Mouse (Mus musculus): Measurements from ENCODE around the gene Mki67.
A peak's percentile ranks its signal among the peaks of the same experiment; 100 is the strongest.
"Not testable (repeated sequence)": the region's sequence is repeated elsewhere in the genome, so short reads cannot be mapped to it uniquely, and the experiment has no call there.

Mki67 gene

GRCm38 (mm10) chr7:135716445-135716877 lies 300 bp upstream of the Mki67 start:
- peak; percentile 83 for DNase-seq

- DNase-seq = no peak
These were observed 995 bp downstream of the Mki67 start for GRCm38 (mm10) chr7:135715166-135715565.

GRCm38 (mm10) chr7:135713326-135713725 lies 2.8 kb downstream of the Mki67 start:
- no peak for DNase-seq

- DNase-seq = no peak
These were observed 3.6 kb downstream of the Mki67 start for GRCm38 (mm10) chr7:135712534-135712933.

GRCm38 (mm10) chr7:135710702-135711101 lies 5.5 kb downstream of the Mki67 start:
- no peak for DNase-seq

- DNase-seq = no peak
These were observed 10.4 kb downstream of the Mki67 start for GRCm38 (mm10) chr7:135705753-135706152.

- DNase-seq = no peak
These were observed 11.1 kb downstream of the Mki67 start for GRCm38 (mm10) chr7:135705083-135705482.

- no peak for DNase-seq
These were observed 11.9 kb downstream of the Mki67 start for GRCm38 (mm10) chr7:135704251-135704650.

- no peak for DNase-seq
These were observed 12.5 kb downstream of the Mki67 start for GRCm38 (mm10) chr7:135703600-135704148.

- not testable (repeated sequence) for DNase-seq
These were observed 16.8 kb downstream of the Mki67 start for GRCm38 (mm10) chr7:135699351-135699750.

GRCm38 (mm10) chr7:135698362-135698761 lies 17.8 kb downstream of the Mki67 start:
- DNase-seq = no peak

GRCm38 (mm10) chr7:135697021-135697740 lies 19.0 kb downstream of the Mki67 start:
- DNase-seq = not testable (repeated sequence)

- no peak for DNase-seq
These were observed 20.0 kb downstream of the Mki67 start for GRCm38 (mm10) chr7:135696127-135696526.

- DNase-seq = no peak
These were observed 21.4 kb downstream of the Mki67 start for GRCm38 (mm10) chr7:135694796-135695195.

- DNase-seq = no peak
These were observed 22.0 kb downstream of the Mki67 start for GRCm38 (mm10) chr7:135694130-135694529.

GRCm38 (mm10) chr7:135691941-135692340 lies 24.2 kb downstream of the Mki67 start:
- DNase-seq = no peak

GRCm38 (mm10) chr7:135689396-135689795 lies 26.8 kb downstream of the Mki67 start:
- no peak for DNase-seq

- no peak for DNase-seq
These were observed 31.2 kb downstream of the Mki67 start for GRCm38 (mm10) chr7:135684938-135685337.

GRCm38 (mm10) chr7:135684098-135684497 lies 32.1 kb downstream of the Mki67 start:
- not testable (repeated sequence) for DNase-seq

- DNase-seq = peak; percentile 45
These were observed 35.8 kb downstream of the Mki67 start for GRCm38 (mm10) chr7:135680334-135680733.

- no peak for DNase-seq
These were observed 39.4 kb downstream of the Mki67 start for GRCm38 (mm10) chr7:135676722-135677121.

- no peak for DNase-seq
These were observed 42.6 kb downstream of the Mki67 start for GRCm38 (mm10) chr7:135673576-135673975.

GRCm38 (mm10) chr7:135668852-135669739 lies 47.1 kb downstream of the Mki67 start:
- peak; percentile 35 for DNase-seq

GRCm38 (mm10) chr7:135666314-135666713 lies 49.8 kb downstream of the Mki67 start:
- DNase-seq = no peak
